Mouse (Mus musculus) limb, embryonic 14.5 days (tissue): ENCODE measurements around the gene Olfr328. TPM values are rescaled to one million over a fixed set of nuclear protein-coding genes. Genes with fewer than 3 reads are reported as not detected.

Experiments
- ATAC-seq: fragments of 200-750 bp; cut with Nextera tagmentation; 2 replicates; pipeline ENCODE4 v1.8.0; 2017; ENCODE audit warnings: low read depth, moderate number of reproducible peaks, moderate TSS enrichment; ENCODE audit not compliant: low FRiP score
- DNase-seq: peaks from one replicate; pipeline ENCODE4 v3.0.0-alpha.2; 2015; ENCODE audit warnings: low spot score
- H3K27ac ChIP-seq: fragments of 300-500 bp; sonication (generic); replicated peaks from 2 replicates; pipeline ENCODE4 v1.5.1; 2014; ENCODE audit warnings: low read depth, mild to moderate bottlenecking, low read length, moderate library complexity, mixed read lengths
- H3K27me3 ChIP-seq: fragments of 300-500 bp; sonication (generic); 2 replicates; pipeline ENCODE4 v1.6.1; 2014; ENCODE audit warnings: low read length, mixed read lengths; ENCODE audit not compliant: control insufficient read depth, insufficient read depth
- H3K36me3 ChIP-seq: fragments of 300-500 bp; sonication (generic); 2 replicates; pipeline ENCODE4 v1.6.1; 2014; ENCODE audit warnings: mild to moderate bottlenecking, low read length, moderate library complexity, mixed read lengths; ENCODE audit not compliant: control insufficient read depth, insufficient read depth
- H3K4me1 ChIP-seq: fragments of 300-500 bp; sonication (generic); 2 replicates; pipeline ENCODE4 v1.6.1; 2014; ENCODE audit warnings: antibody characterized with exemption, low read length, mixed read lengths; ENCODE audit not compliant: control insufficient read depth, insufficient read depth
- H3K4me2 ChIP-seq: fragments of 300-500 bp; sonication (generic); replicated peaks from 2 replicates; pipeline ENCODE4 v1.6.1; 2014; ENCODE audit warnings: low read depth, mild to moderate bottlenecking, low read length, moderate library complexity; ENCODE audit not compliant: severe bottlenecking
- H3K4me3 ChIP-seq: fragments of 300-500 bp; sonication (generic); replicated peaks from 2 replicates; pipeline ENCODE4 v1.5.1; 2014; ENCODE audit warnings: low read length
- H3K9ac ChIP-seq: fragments of 300-500 bp; sonication (generic); 2 replicates; pipeline ENCODE4 v1.6.1; 2014; ENCODE audit warnings: mild to moderate bottlenecking, low read depth, low read length, moderate library complexity; ENCODE audit not compliant: severe bottlenecking
- H3K9me3 ChIP-seq: fragments of 300-500 bp; sonication (generic); 2 replicates; pipeline ENCODE4 v1.6.1; 2016; ENCODE audit warnings: low read length; ENCODE audit not compliant: control insufficient read depth
- POLR2A ChIP-seq: fragments of 200-500 bp; IDR thresholded peaks from 2 replicates; pipeline ENCODE4 v1.8.0; 2012; ENCODE audit warnings: inconsistent platforms, mild to moderate bottlenecking, moderate library complexity, borderline replicate concordance; ENCODE audit not compliant: insufficient read depth, insufficient read length; ENCODE audit errors: extremely low read depth
- WGBS: fragments of 180-500 bp; shearing (Covaris S2); extraction: QIAGEN DNeasy Blood & Tissue Kit; methylation state at CpG from one replicate; pipeline ENCODE4 v1.1.7; 2014; 5-methylcytosine and 5-hydroxymethylcytosine counted together
- polyA plus RNA-seq, 2 experiments: library from polyadenylated mRNA; depleted of rRNA in 1 of 2; stranded (reverse) in 1 of 2; unstranded in 1 of 2; fragments of >200 nt; fragmentation: Nextera tagmentation in 1 of 2; extraction: Ambion mirVana in 1 of 2; gene quantifications; 2 replicates each; pipeline versions ENCODE4 v1.2.1 to v1.2.3; 2012 to 2014

Olfr328 gene
- polyA plus RNA-seq, 2 experiments = 0.01 to 0.11 TPM

DNA sequence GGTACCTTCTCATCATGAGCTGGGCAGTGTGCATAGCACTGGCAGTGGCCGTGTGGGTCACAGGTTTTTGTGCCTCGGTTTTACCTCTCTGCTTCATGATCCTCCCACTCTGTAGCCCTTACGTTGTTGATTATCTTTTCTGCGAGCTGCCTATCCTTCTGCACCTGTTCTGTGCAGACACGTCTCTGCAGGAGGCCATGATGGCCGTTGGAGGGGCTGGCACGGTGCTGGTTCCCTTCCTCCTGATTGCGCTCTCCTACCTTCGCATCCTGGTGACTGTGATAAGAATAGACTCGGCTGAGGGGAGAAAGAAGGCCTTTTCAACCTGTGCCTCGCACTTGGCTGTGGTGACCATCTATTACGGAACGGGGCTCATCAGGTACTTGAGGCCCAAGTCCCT lies 42.4 kb upstream of the Olfr328 start:
- Histone ChIP-seq H3K27ac (no peak overlapping the region), H3K9me3 (no peaks in the 10 kb centered on the region), H3K27me3 (no peaks in the 10 kb centered on the region), H3K9ac (no peak overlapping the region), H3K4me2 (no peak overlapping the region), H3K4me1 (no peaks in the 10 kb centered on the region), H3K36me3 (no peaks in the 10 kb centered on the region), H3K4me3 (no peak overlapping the region)
- ATAC-seq = no peak
- no peak for DNase-seq
- 87% methylated on average over 13 of the region's 13 CpGs for WGBS
- TF ChIP-seq POLR2A = no peak

GRCm38 (mm10) chr11:58594814-58595213 lies 39.4 kb upstream of the Olfr328 start, which contains the start of gene Olfr324:
TSS of gene Olfr324 (plus strand) at chr11:58595114.
- no peaks in the 10 kb centered on the region for H3K4me1 ChIP-seq
- no peak within 1 kb of the TSS for H3K4me2 ChIP-seq
- no peaks in the 10 kb centered on the region for H3K27me3 ChIP-seq
- H3K9ac ChIP-seq = no peak within 1 kb of the TSS
- H3K27ac ChIP-seq = no peak within 1 kb of the TSS
- H3K4me3 ChIP-seq = no peak within 1 kb of the TSS
- H3K9me3 ChIP-seq = no peaks in the 10 kb centered on the region
- DNase-seq (no peak), ATAC-seq (no peak)
- no peak for TF ChIP-seq POLR2A
- no peaks in the 10 kb centered on the region for H3K36me3 ChIP-seq
- WGBS = 78% methylated on average over 6 of the region's 6 CpGs

DNA sequence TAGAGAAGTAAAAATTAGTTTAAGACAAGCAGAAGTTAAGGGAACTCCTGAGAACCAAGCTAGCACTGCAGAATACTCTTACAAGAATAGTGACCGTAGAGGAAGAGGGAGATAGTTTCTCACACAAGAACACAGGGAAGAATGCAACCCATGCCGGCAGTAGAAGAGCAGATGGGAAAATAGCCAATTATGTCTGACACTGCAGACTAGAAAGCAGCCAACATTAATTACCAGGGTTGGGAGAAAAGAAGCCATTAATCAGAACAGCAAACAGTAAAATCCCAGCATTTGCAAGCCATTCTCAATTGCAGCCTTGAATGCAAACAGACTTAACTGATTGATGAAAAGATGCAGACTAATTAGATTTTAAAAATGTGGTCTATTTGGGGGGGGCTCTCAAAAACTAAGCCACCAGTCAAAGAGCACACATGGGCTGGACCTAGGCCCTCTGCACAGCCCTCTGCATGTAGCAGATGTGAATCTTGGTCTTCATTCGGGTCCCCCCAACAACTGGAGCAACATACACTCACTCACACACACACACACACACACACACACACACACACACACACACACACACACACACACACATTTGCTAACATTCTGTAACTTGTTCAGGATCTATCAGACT lies 33.3 kb upstream of the Olfr328 start:
- Histone ChIP-seq H3K9me3 (no peaks in the 10 kb centered on the region), H3K27ac (no peak overlapping the region), H3K27me3 (no peaks in the 10 kb centered on the region), H3K4me3 (no peak overlapping the region), H3K36me3 (no peaks in the 10 kb centered on the region), H3K9ac (no peak overlapping the region), H3K4me2 (no peak overlapping the region), H3K4me1 (no peaks in the 10 kb centered on the region)
- no peak for ATAC-seq
- TF ChIP-seq POLR2A = no peak
- WGBS = 49% methylated on average over 3 of the region's 3 CpGs
- DNase-seq = no peak

- WGBS = 70% methylated on average over 7 of the region's 7 CpGs
- H3K4me3 ChIP-seq = no peak overlapping the region
- H3K4me1 ChIP-seq = no peaks in the 10 kb centered on the region
- DNase-seq = no peak
- H3K4me2 ChIP-seq = no peak overlapping the region
- H3K27ac ChIP-seq = no peak overlapping the region
- H3K9me3 ChIP-seq = no peaks in the 10 kb centered on the region
- no peak for TF ChIP-seq POLR2A
- H3K27me3 ChIP-seq = no peaks in the 10 kb centered on the region
- no peaks in the 10 kb centered on the region for H3K36me3 ChIP-seq
- ATAC-seq = no peak
- no peak overlapping the region for H3K9ac ChIP-seq
Measured at GRCm38 (mm10) chr11:58587898-58588348, 32.5 kb upstream of the Olfr328 start.

GRCm38 (mm10) chr11:58578636-58579035 lies 23.2 kb upstream of the Olfr328 start:
- ATAC-seq (no peak), DNase-seq (no peak)
- WGBS = 71% methylated on average over 8 of the region's 8 CpGs
- H3K9me3 ChIP-seq = no peaks in the 10 kb centered on the region
- no peak overlapping the region for H3K4me2 ChIP-seq
- H3K4me3 ChIP-seq = no peak overlapping the region
- H3K27me3 ChIP-seq = no peaks in the 10 kb centered on the region
- no peaks in the 10 kb centered on the region for H3K36me3 ChIP-seq
- TF ChIP-seq POLR2A = no peak
- no peak overlapping the region for H3K27ac ChIP-seq
- H3K9ac ChIP-seq = no peak overlapping the region
- no peaks in the 10 kb centered on the region for H3K4me1 ChIP-seq
